ENCODE assay signal across 18 mouse cellular contexts in genomic region chr12:78778423-78779067, GRCm38 (mm10). TPM values are rescaled to one million over a fixed set of nuclear protein-coding genes. Genes with fewer than 3 reads are reported as not detected.
DNase-seq lines count a peak whose midpoint lies in the region; ATAC-seq lines count a peak whose summit lies in the region.
"Had no signal": no experiment of that assay in that cellular context is flagged by ENCODE, and none has a peak within 500 bp of the region (broad histone marks: within the 10 kb centered on the region; RNA-seq: fewer than 3 reads in every experiment).

No protein-coding gene starts in this region.

- H3K9me3 ChIP-seq in forebrain, embryonic 10.5 days: no peaks in the 10 kb centered on the region
- no peaks in the 10 kb centered on the region for H3K9me3 ChIP-seq in forebrain, embryonic 14.5 days (replicated peaks; ENCODE audit: control insufficient read depth, low read length)
- no peaks in the 10 kb centered on the region for H3K9me3 ChIP-seq in midbrain, embryonic 11.5 days (ENCODE audit: control insufficient read depth, low read length)
- no peaks in the 10 kb centered on the region for H3K9me3 ChIP-seq in midbrain, embryonic 13.5 days
- no peaks in the 10 kb centered on the region for H3K9me3 ChIP-seq in hindbrain, embryonic 12.5 days (replicated peaks)
- H3K9me3 ChIP-seq: embryonic facial prominence, embryonic 15.5 days; heart, embryonic 10.5 days; limb, embryonic 12.5 days had no signal

- no peak for ATAC-seq in forebrain, embryonic 14.5 days
- ATAC-seq in midbrain, embryonic 11.5 days (ENCODE audit: low FRiP score): no peak
- no peak for ATAC-seq in midbrain, embryonic 13.5 days
- ATAC-seq in hindbrain, embryonic 12.5 days (ENCODE audit: low FRiP score): no peak
- 0 out of 2 replicates have a peak, but pooled peaks have one; percentile 14 for ATAC-seq in megakaryocyte progenitor cell, adult 5-6 weeks (replicated peaks; ENCODE audit: poor library complexity)

- H3K36me3 ChIP-seq in forebrain, embryonic 10.5 days (replicated peaks): peaks cover 5% of the 10 kb centered on the region; the same call in 1 of the 2 replicates
- H3K36me3 ChIP-seq in forebrain, embryonic 14.5 days (ENCODE audit: control insufficient read depth, insufficient read depth, low read length): no peaks in the 10 kb centered on the region
- H3K36me3 ChIP-seq in midbrain, embryonic 11.5 days (ENCODE audit: control insufficient read depth, insufficient read depth, low read length): no peaks in the 10 kb centered on the region
- H3K36me3 ChIP-seq in midbrain, embryonic 13.5 days: no peaks in the 10 kb centered on the region
- H3K36me3 ChIP-seq in hindbrain, embryonic 12.5 days: no peaks in the 10 kb centered on the region
- H3K36me3 ChIP-seq: embryonic facial prominence, embryonic 15.5 days; limb, embryonic 12.5 days had no signal

- H3K27ac ChIP-seq in forebrain, embryonic 10.5 days: peak overlapping the region; percentile 35; the same call in 1 of the 2 replicates
- H3K27ac ChIP-seq in forebrain, embryonic 14.5 days (ENCODE audit: low read depth, low read length): no peak overlapping the region
- H3K27ac ChIP-seq in midbrain, embryonic 11.5 days (ENCODE audit: low read depth, low read length): peak overlapping the region; percentile 27; the same call in 1 of the 2 replicates
- no peak overlapping the region for H3K27ac ChIP-seq in midbrain, embryonic 13.5 days
- peak overlapping the region; percentile 48 for H3K27ac ChIP-seq in hindbrain, embryonic 12.5 days
- H3K27ac ChIP-seq: embryonic facial prominence, embryonic 15.5 days; heart, embryonic 10.5 days; liver, embryonic 14.5 days had no signal

- H3K27me3 ChIP-seq in forebrain, embryonic 10.5 days (ENCODE audit: poor library complexity, severe bottlenecking): no peaks in the 10 kb centered on the region
- H3K27me3 ChIP-seq in forebrain, embryonic 14.5 days (replicated peaks; ENCODE audit: control insufficient read depth, insufficient read depth, low read length): no peaks in the 10 kb centered on the region
- H3K27me3 ChIP-seq in midbrain, embryonic 11.5 days (ENCODE audit: control insufficient read depth, insufficient read depth, low read length): no peaks in the 10 kb centered on the region
- H3K27me3 ChIP-seq in midbrain, embryonic 13.5 days: no peaks in the 10 kb centered on the region
- no peaks in the 10 kb centered on the region for H3K27me3 ChIP-seq in hindbrain, embryonic 12.5 days
- H3K27me3 ChIP-seq: embryonic facial prominence, embryonic 15.5 days; limb, embryonic 12.5 days had no signal

- DNase-seq in forebrain, embryonic 10.5 days (ENCODE audit: extremely low spot score, low spot score): no peak
- DNase-seq in forebrain, embryonic 14.5 days (ENCODE audit: low spot score): no peak
- DNase-seq in midbrain, embryonic 11.5 days (ENCODE audit: low spot score, missing footprints): peak; percentile 83
- DNase-seq in left cerebral cortex, adult 9 months (ENCODE audit: low spot score in 2 of 2): no peak
- no peak for DNase-seq in thymus, adult 18-20 months
- DNase-seq: cerebellum, adult 11-12 months; gastrocnemius, postnatal 14 days; heart, postnatal 36 days; kidney, adult 2 months; kidney, postnatal 36 days; right cerebral cortex, postnatal 4 days had no signal

- WGBS in forebrain, embryonic 10.5 days: 58% methylated on average over 4 of the region's 4 CpGs
- WGBS in forebrain, embryonic 14.5 days: 47% methylated on average over 4 of the region's 4 CpGs
- 48% methylated on average over 4 of the region's 4 CpGs for WGBS in midbrain, embryonic 11.5 days
- WGBS in midbrain, embryonic 13.5 days: 44% methylated on average over 4 of the region's 4 CpGs
- WGBS in hindbrain, embryonic 12.5 days: 56% methylated on average over 4 of the region's 4 CpGs

- H3K4me3 ChIP-seq in forebrain, embryonic 10.5 days: no peak overlapping the region
- no peak overlapping the region for H3K4me3 ChIP-seq in forebrain, embryonic 14.5 days (ENCODE audit: low read depth, low read length)
- no peak overlapping the region for H3K4me3 ChIP-seq in midbrain, embryonic 11.5 days (ENCODE audit: low read depth, low read length)
- H3K4me3 ChIP-seq in midbrain, embryonic 13.5 days (replicated peaks): no peak overlapping the region
- H3K4me3 ChIP-seq in hindbrain, embryonic 12.5 days: no peak overlapping the region
- H3K4me3 ChIP-seq: embryonic facial prominence, embryonic 15.5 days; heart, embryonic 10.5 days; limb, embryonic 12.5 days had no signal

- H3K4me2 ChIP-seq in forebrain, embryonic 14.5 days (ENCODE audit: low read length): no peak overlapping the region
- no peak overlapping the region for H3K4me2 ChIP-seq in midbrain, embryonic 11.5 days
- H3K4me2 ChIP-seq in midbrain, embryonic 13.5 days (replicated peaks): no peak overlapping the region
- H3K4me2 ChIP-seq in hindbrain, embryonic 12.5 days (replicated peaks): no peak overlapping the region
- H3K4me2 ChIP-seq: embryonic facial prominence, embryonic 15.5 days; limb, embryonic 12.5 days had no signal

- peaks cover 31% of the 10 kb centered on the region for H3K4me1 ChIP-seq in forebrain, embryonic 10.5 days
- peaks cover 5% of the 10 kb centered on the region for H3K4me1 ChIP-seq in forebrain, embryonic 14.5 days (ENCODE audit: control insufficient read depth, insufficient read depth, low read length)
- peaks cover 20% of the 10 kb centered on the region for H3K4me1 ChIP-seq in midbrain, embryonic 11.5 days (ENCODE audit: control insufficient read depth, insufficient read depth, low read length)
- H3K4me1 ChIP-seq in midbrain, embryonic 13.5 days (replicated peaks): peaks cover 16% of the 10 kb centered on the region
- peaks cover 7% of the 10 kb centered on the region for H3K4me1 ChIP-seq in hindbrain, embryonic 12.5 days

- H3K9ac ChIP-seq in forebrain, embryonic 14.5 days (ENCODE audit: low read length): no peak overlapping the region
- no peak overlapping the region for H3K9ac ChIP-seq in midbrain, embryonic 11.5 days (ENCODE audit: low read length)
- H3K9ac ChIP-seq in midbrain, embryonic 13.5 days (replicated peaks): no peak overlapping the region
- H3K9ac ChIP-seq in hindbrain, embryonic 12.5 days: no peak overlapping the region
- H3K9ac ChIP-seq: embryonic facial prominence, embryonic 15.5 days; limb, embryonic 12.5 days; liver, embryonic 14.5 days had no signal

RNA-seq across cellular contexts. Expression of gene Mpp5, which starts 29.8 kb away (rescaled TPM):
- polyA plus RNA-seq in forebrain, embryonic 10.5 days (2016; fragmentation: Nextera tagmentation; extraction: Ambion mirVana): 25.5 and 30.1 TPM in 2 replicates
- polyA plus RNA-seq in forebrain, embryonic 14.5 days (2014; fragmentation: Nextera tagmentation; extraction: Ambion mirVana): 12.1 and 16.1 TPM in 2 replicates
- polyA plus RNA-seq in midbrain, embryonic 11.5 days (2014; fragmentation: Nextera tagmentation; extraction: Ambion mirVana): 27.6 and 30.2 TPM in 2 replicates
- polyA plus RNA-seq in midbrain, embryonic 13.5 days (2015; fragmentation: Nextera tagmentation; extraction: Ambion mirVana): 19.8 and 22.0 TPM in 2 replicates
- polyA plus RNA-seq in hindbrain, embryonic 12.5 days (2016; fragmentation: Nextera tagmentation; extraction: Ambion mirVana): 26.2 and 28.5 TPM in 2 replicates
- total RNA-seq in megakaryocyte progenitor cell, adult 5-6 weeks (2015): 10.4 and 11.7 TPM in 2 replicates
- 10.8 and 22.5 TPM in 2 replicates for total RNA-seq in megakaryocyte progenitor cell, adult 5-6 weeks (2017)

Comparison
In these comparisons a context has a peak if more than half of its experiments do, and no peak if none do; other contexts are left out.
1. H3K27ac ChIP-seq: peak in forebrain, embryonic 10.5 days (single experiment), midbrain, embryonic 11.5 days (single experiment) and hindbrain, embryonic 12.5 days (single experiment); none in forebrain, embryonic 14.5 days (single experiment) and midbrain, embryonic 13.5 days (single experiment).